Comparison of ENCODE assay signal across 8 mouse cellular contexts in the genomic region with DNA sequence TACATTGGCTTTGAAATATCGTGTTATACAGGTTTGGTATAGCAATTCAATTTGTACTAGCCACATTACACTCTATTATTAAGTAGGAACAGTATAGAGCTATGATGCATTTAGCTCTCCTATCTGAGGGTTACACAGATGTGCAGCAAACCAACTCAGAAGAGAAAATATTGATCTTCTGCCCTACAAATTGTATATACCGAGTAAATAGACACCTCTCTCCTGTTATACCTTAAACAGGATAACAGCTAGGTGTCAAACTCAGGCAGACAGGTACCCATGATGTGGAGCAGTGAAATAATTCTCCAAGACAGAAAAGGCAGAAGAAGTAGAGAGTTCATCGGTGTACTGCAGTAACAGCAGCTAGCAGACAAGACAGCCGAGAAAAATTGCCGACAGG. TPM values are rescaled to one million over a fixed set of nuclear protein-coding genes. Genes with fewer than 3 reads are reported as not detected.
A peak's percentile ranks its signal among the peaks of the same experiment; 100 is the strongest.
DNase-seq lines count a peak whose midpoint lies in the region; ATAC-seq and TF ChIP-seq lines count a peak whose summit lies in the region.

No protein-coding gene starts in this region.

- peaks cover 2% of the 10 kb centered on the region; the same call in 1 of the 2 replicates for H3K36me3 ChIP-seq in kidney, embryonic 14.5 days (ENCODE audit: control insufficient read depth, insufficient read depth, low read length)
- H3K36me3 ChIP-seq in embryonic facial prominence, embryonic 13.5 days = peaks cover 8% of the 10 kb centered on the region
- H3K36me3 ChIP-seq in hindbrain, postnatal 0 days (ENCODE audit: insufficient read depth, low read length) = no peaks in the 10 kb centered on the region
- no peaks in the 10 kb centered on the region for H3K36me3 ChIP-seq in midbrain, embryonic 16.5 days (ENCODE audit: control insufficient read depth, insufficient read depth, low read length)

- no peak for DNase-seq in kidney, postnatal 10 days
- DNase-seq in hindbrain, postnatal 0 days (ENCODE audit: low spot score) = peak; percentile 31
- no peak for DNase-seq in thymus, adult 18-20 months

- H3K27ac ChIP-seq in kidney, embryonic 14.5 days (ENCODE audit: low read depth, low read length) = no peak overlapping the region
- 0 out of 2 replicates have a peak overlapping the region, but pooled peaks have one; percentile 97 for H3K27ac ChIP-seq in embryonic facial prominence, embryonic 13.5 days
- peak overlapping the region; percentile 82 for H3K27ac ChIP-seq in hindbrain, postnatal 0 days
- H3K27ac ChIP-seq in midbrain, embryonic 16.5 days (ENCODE audit: low read length) = peak overlapping the region; percentile 90

- no peaks in the 10 kb centered on the region for H3K9me3 ChIP-seq in kidney, embryonic 14.5 days (ENCODE audit: control insufficient read depth, low read length)
- no peaks in the 10 kb centered on the region for H3K9me3 ChIP-seq in embryonic facial prominence, embryonic 13.5 days
- no peaks in the 10 kb centered on the region for H3K9me3 ChIP-seq in hindbrain, postnatal 0 days (ENCODE audit: low read length)
- no peaks in the 10 kb centered on the region for H3K9me3 ChIP-seq in midbrain, embryonic 16.5 days (replicated peaks; ENCODE audit: control insufficient read depth, low read length, poor library complexity, severe bottlenecking)

- no peaks in the 10 kb centered on the region for H3K27me3 ChIP-seq in kidney, embryonic 14.5 days (ENCODE audit: control insufficient read depth, insufficient read depth, low read length)
- H3K27me3 ChIP-seq in embryonic facial prominence, embryonic 13.5 days = no peaks in the 10 kb centered on the region
- no peaks in the 10 kb centered on the region for H3K27me3 ChIP-seq in hindbrain, postnatal 0 days (ENCODE audit: insufficient read depth, low read length)
- H3K27me3 ChIP-seq in midbrain, embryonic 16.5 days (ENCODE audit: control insufficient read depth, insufficient read depth, low read depth, low read length) = no peaks in the 10 kb centered on the region

- peaks cover 17% of the 10 kb centered on the region; the same call in 1 of the 2 replicates for H3K4me1 ChIP-seq in kidney, embryonic 14.5 days (ENCODE audit: control insufficient read depth, insufficient read depth, low read length)
- peaks cover 36% of the 10 kb centered on the region for H3K4me1 ChIP-seq in embryonic facial prominence, embryonic 13.5 days
- H3K4me1 ChIP-seq in hindbrain, postnatal 0 days (ENCODE audit: insufficient read depth, low read length) = peaks cover 22% of the 10 kb centered on the region
- H3K4me1 ChIP-seq in midbrain, embryonic 16.5 days (ENCODE audit: control insufficient read depth, insufficient read depth, low read length) = peaks cover 33% of the 10 kb centered on the region

- ATAC-seq in kidney, embryonic 14.5 days (ENCODE audit: low FRiP score, low TSS enrichment) = no peak
- ATAC-seq in embryonic facial prominence, embryonic 13.5 days (ENCODE audit: insufficient number of reproducible peaks, insufficient read depth, low FRiP score, low TSS enrichment, low read depth) = no peak
- ATAC-seq in hindbrain, postnatal 0 days = no peak
- ATAC-seq in midbrain, embryonic 16.5 days = no peak
- ATAC-seq in CD4-positive, CD25-positive, alpha-beta regulatory T cell, adult 4 months = no peak
- no peak for ATAC-seq in erythroid progenitor cell, adult 5-6 weeks (replicated peaks; ENCODE audit: low FRiP score, poor library complexity, severe bottlenecking)

- no peak overlapping the region for H3K9ac ChIP-seq in kidney, embryonic 14.5 days (ENCODE audit: low read depth, low read length)
- H3K9ac ChIP-seq in embryonic facial prominence, embryonic 13.5 days = no peak overlapping the region
- no peak overlapping the region for H3K9ac ChIP-seq in hindbrain, postnatal 0 days (replicated peaks; ENCODE audit: low read length)
- 0 out of 2 replicates have a peak overlapping the region, but pooled peaks have one; percentile 14 for H3K9ac ChIP-seq in midbrain, embryonic 16.5 days (ENCODE audit: low read depth, low read length)

- WGBS in kidney, embryonic 14.5 days = 73% methylated on average over 5 of the region's 5 CpGs
- 71% methylated on average over 5 of the region's 5 CpGs for WGBS in embryonic facial prominence, embryonic 13.5 days
- WGBS in hindbrain, postnatal 0 days = 52% methylated on average over 5 of the region's 5 CpGs
- 65% methylated on average over 5 of the region's 5 CpGs for WGBS in midbrain, embryonic 16.5 days

- no peak for TF ChIP-seq CTCF in hindbrain, postnatal 0 days (IDR thresholded peaks at IDR 0.05; ENCODE audit: low read depth)

- H3K4me2 ChIP-seq in kidney, embryonic 14.5 days (replicated peaks; ENCODE audit: low read depth, low read length) = peak overlapping the region; percentile 37
- H3K4me2 ChIP-seq in embryonic facial prominence, embryonic 13.5 days = peak overlapping the region; percentile 52
- peak overlapping the region; percentile 49 for H3K4me2 ChIP-seq in hindbrain, postnatal 0 days (ENCODE audit: low read depth, low read length)
- H3K4me2 ChIP-seq in midbrain, embryonic 16.5 days (ENCODE audit: low read length) = peak overlapping the region; percentile 38

- H3K4me3 ChIP-seq in kidney, embryonic 14.5 days (ENCODE audit: low read length) = peak overlapping the region; percentile 28; the same call in 1 of the 2 replicates
- no peak overlapping the region for H3K4me3 ChIP-seq in embryonic facial prominence, embryonic 13.5 days
- H3K4me3 ChIP-seq in hindbrain, postnatal 0 days (ENCODE audit: low read length) = peak overlapping the region; percentile 100; the same call in 1 of the 2 replicates
- H3K4me3 ChIP-seq in midbrain, embryonic 16.5 days (ENCODE audit: low read depth, low read length) = no peak overlapping the region

RNA-seq across cellular contexts. Expression of gene Usp22, which starts 0.9 kb away (rescaled TPM):
- 96.9 and 182 TPM in 2 replicates for polyA plus RNA-seq in kidney, embryonic 14.5 days (2014; fragmentation: Nextera tagmentation; extraction: Ambion mirVana)
- polyA plus RNA-seq in embryonic facial prominence, embryonic 13.5 days (2015; fragmentation: Nextera tagmentation; extraction: Ambion mirVana) = 146 and 156 TPM in 2 replicates
- 526 and 577 TPM in 2 replicates for total RNA-seq in hindbrain, postnatal 0 days (2014; rRNA removed)
- polyA plus RNA-seq in hindbrain, postnatal 0 days (2015; fragmentation: Nextera tagmentation; extraction: Ambion mirVana) = 251 and 278 TPM in 2 replicates
- 439 and 447 TPM in 2 replicates for polyA plus RNA-seq in midbrain, embryonic 16.5 days (2015; fragmentation: Nextera tagmentation; extraction: Ambion mirVana)
- 10 to 100 TPM; 11.3 to 13.1 TPM for polyA plus RNA-seq in CD4-positive, CD25-positive, alpha-beta regulatory T cell, adult 4 months (2017; shearing (Covaris generic))
- total RNA-seq in erythroid progenitor cell, adult 5-6 weeks (2015; ENCODE audit: low replicate concordance) = 4.2 and 4.7 TPM in 2 replicates
- 7.7 and 17.5 TPM in 2 replicates for total RNA-seq in erythroid progenitor cell, adult 5-6 weeks (2017; ENCODE audit: low replicate concordance)

RNA-seq across cellular contexts. Expression of gene Aldh3a1, which starts 31.6 kb away (rescaled TPM):
- polyA plus RNA-seq in kidney, embryonic 14.5 days (2014; fragmentation: Nextera tagmentation; extraction: Ambion mirVana) = not detected in 2 replicates
- polyA plus RNA-seq in embryonic facial prominence, embryonic 13.5 days (2015; fragmentation: Nextera tagmentation; extraction: Ambion mirVana) = 0.89 and 2.1 TPM in 2 replicates
- 0.63 and 0.93 TPM in 2 replicates for total RNA-seq in hindbrain, postnatal 0 days (2014; rRNA removed)
- 0.94 and 1.1 TPM in 2 replicates for polyA plus RNA-seq in hindbrain, postnatal 0 days (2015; fragmentation: Nextera tagmentation; extraction: Ambion mirVana)
- polyA plus RNA-seq in midbrain, embryonic 16.5 days (2015; fragmentation: Nextera tagmentation; extraction: Ambion mirVana) = 0.12 and 0.18 TPM in 2 replicates
- not detected for polyA plus RNA-seq in CD4-positive, CD25-positive, alpha-beta regulatory T cell, adult 4 months (2017; shearing (Covaris generic))
- not detected in 2 replicates for total RNA-seq in erythroid progenitor cell, adult 5-6 weeks (2015; ENCODE audit: low replicate concordance)
- total RNA-seq in erythroid progenitor cell, adult 5-6 weeks (2017; ENCODE audit: low replicate concordance) = not detected in 2 replicates

RNA-seq across cellular contexts. Expression of gene Tnfrsf13b, which starts 49.2 kb away (rescaled TPM):
- polyA plus RNA-seq in kidney, embryonic 14.5 days (2014; fragmentation: Nextera tagmentation; extraction: Ambion mirVana) = 0.70 and 1.2 TPM in 2 replicates
- 2.0 and 2.1 TPM in 2 replicates for polyA plus RNA-seq in embryonic facial prominence, embryonic 13.5 days (2015; fragmentation: Nextera tagmentation; extraction: Ambion mirVana)
- 2.7 and 7.0 TPM in 2 replicates for total RNA-seq in hindbrain, postnatal 0 days (2014; rRNA removed)
- 1.1 and 1.5 TPM in 2 replicates for polyA plus RNA-seq in hindbrain, postnatal 0 days (2015; fragmentation: Nextera tagmentation; extraction: Ambion mirVana)
- 0.94 and 1.2 TPM in 2 replicates for polyA plus RNA-seq in midbrain, embryonic 16.5 days (2015; fragmentation: Nextera tagmentation; extraction: Ambion mirVana)
- polyA plus RNA-seq in CD4-positive, CD25-positive, alpha-beta regulatory T cell, adult 4 months (2017; shearing (Covaris generic)) = 10 to 100 TPM; 77.2 to 97.2 TPM
- total RNA-seq in erythroid progenitor cell, adult 5-6 weeks (2015; ENCODE audit: low replicate concordance) = 7.1 and 15.1 TPM in 2 replicates
- total RNA-seq in erythroid progenitor cell, adult 5-6 weeks (2017; ENCODE audit: low replicate concordance) = 4.0 and 6.5 TPM in 2 replicates

Comparison
In these comparisons a context has a peak if more than half of its experiments do, and no peak if none do; other contexts are left out.
1. H3K4me3 ChIP-seq: peak in kidney, embryonic 14.5 days (single experiment) and hindbrain, postnatal 0 days (single experiment); none in embryonic facial prominence, embryonic 13.5 days (single experiment) and midbrain, embryonic 16.5 days (single experiment).
2. RNA of gene Tnfrsf13b, which starts 49.2 kb away (polyA plus RNA-seq): 77.2 to 97.2 TPM in CD4-positive, CD25-positive, alpha-beta regulatory T cell, adult 4 months; 2.0 to 2.1 TPM in embryonic facial prominence, embryonic 13.5 days, 1.1 to 1.5 TPM in hindbrain, postnatal 0 days, 0.94 to 1.2 TPM in midbrain, embryonic 16.5 days and 0.70 to 1.2 TPM in kidney, embryonic 14.5 days; every median in the first group is over 10 times any median in the second.
3. Peak in every context shown above with its lines, with median percentiles within 50 percentile points of each other: H3K4me2 ChIP-seq.